Mouse (Mus musculus) cortical plate, adult 2 months (tissue): ENCODE data around the gene Pde10a. TPM values are rescaled to one million over a fixed set of nuclear protein-coding genes. Genes with fewer than 3 reads are reported as not detected.

Experiments used
- H3K27ac ChIP-seq: fragments of 200-500 bp; 2 replicates; pipeline ENCODE4 v1.5.1; 2012; ENCODE audit warnings: low read length, control low read depth, inconsistent platforms; ENCODE audit not compliant: insufficient read depth
- H3K4me1 ChIP-seq: fragments of 200-500 bp; 2 replicates; pipeline ENCODE4 v1.6.1; 2011; ENCODE audit warnings: low read length; ENCODE audit not compliant: control insufficient read depth, insufficient read depth
- H3K4me3 ChIP-seq: fragments of 200-500 bp; 2 replicates; pipeline ENCODE4 v1.5.1; 2011; ENCODE audit warnings: mild to moderate bottlenecking, low read length, control low read depth; ENCODE audit not compliant: insufficient read depth
- CTCF ChIP-seq: fragments of 200-500 bp; IDR thresholded peaks from 2 replicates; pipeline ENCODE4 v1.5.1; 2011; ENCODE audit warnings: mild to moderate bottlenecking, control low read depth, low read length; ENCODE audit not compliant: insufficient read depth; ENCODE audit errors: extremely low read depth
- POLR2A ChIP-seq: fragments of 200-500 bp; IDR thresholded peaks from 2 replicates; pipeline ENCODE4 v1.6.1; 2011; ENCODE audit warnings: mild to moderate bottlenecking, low read length, control low read depth; ENCODE audit not compliant: insufficient read depth; ENCODE audit errors: extremely low read depth
- polyA plus RNA-seq: library from polyadenylated mRNA; depleted of rRNA; stranded (reverse); fragments of >200 nt; gene quantifications from 2 replicates; pipeline ENCODE4 v1.2.3, GENCODE M21; 2012

Gene Pde10a
- polyA plus RNA-seq, 1 experiment = 71.9 TPM

DNA sequence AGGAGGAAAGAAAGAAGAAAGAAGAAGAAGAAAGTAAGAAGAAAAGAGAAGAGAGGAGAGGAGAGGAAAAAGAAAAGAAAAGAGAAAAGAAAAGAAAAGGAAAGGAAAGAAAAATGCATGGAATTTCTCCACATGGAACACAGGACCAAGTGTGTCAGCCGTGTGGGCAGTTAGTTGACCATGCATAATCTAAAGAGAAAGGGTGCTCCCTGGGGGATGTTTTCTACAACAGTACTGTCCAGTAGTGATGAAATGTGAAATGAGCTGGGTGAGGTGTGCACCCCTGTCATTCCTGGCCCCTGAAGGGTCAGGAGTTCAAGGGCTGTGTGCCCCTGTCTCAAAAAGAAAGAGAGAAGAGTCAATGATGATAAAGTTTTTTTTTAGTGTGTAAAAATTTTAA, 352.9 kb downstream of the Pde10a start:
- H3K4me3 ChIP-seq = no peak overlapping the region
- no peak for TF ChIP-seq POLR2A
- TF ChIP-seq CTCF = no peak
- peaks cover 2% of the 10 kb centered on the region; the same call in 1 of the 2 replicates for H3K4me1 ChIP-seq
- no peak overlapping the region for H3K27ac ChIP-seq

DNA sequence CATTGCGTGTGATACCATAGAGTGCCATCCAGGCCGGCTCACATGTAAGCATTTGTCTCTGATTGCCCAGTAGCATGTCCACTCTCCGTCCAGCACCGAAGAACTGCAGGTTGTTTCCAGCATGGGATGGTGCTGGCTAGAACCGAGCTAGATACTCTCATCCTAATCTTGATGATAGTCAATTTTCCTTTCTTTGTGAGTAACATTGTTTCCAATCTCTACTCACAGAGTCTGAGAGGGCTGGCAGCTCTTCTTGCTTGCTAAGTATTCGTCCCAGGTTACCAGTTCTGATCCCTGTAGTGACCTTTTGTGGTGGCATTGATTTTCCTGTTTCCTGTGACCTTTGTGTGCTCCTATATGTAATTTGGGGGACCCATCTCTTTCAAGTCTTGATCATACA, 356.5 kb downstream of the Pde10a start:
- H3K4me3 ChIP-seq = no peak overlapping the region
- TF ChIP-seq CTCF (no peak), POLR2A (no peak)
- peaks cover 2% of the 10 kb centered on the region; the same call in 1 of the 2 replicates for H3K4me1 ChIP-seq
- H3K27ac ChIP-seq = no peak overlapping the region

DNA sequence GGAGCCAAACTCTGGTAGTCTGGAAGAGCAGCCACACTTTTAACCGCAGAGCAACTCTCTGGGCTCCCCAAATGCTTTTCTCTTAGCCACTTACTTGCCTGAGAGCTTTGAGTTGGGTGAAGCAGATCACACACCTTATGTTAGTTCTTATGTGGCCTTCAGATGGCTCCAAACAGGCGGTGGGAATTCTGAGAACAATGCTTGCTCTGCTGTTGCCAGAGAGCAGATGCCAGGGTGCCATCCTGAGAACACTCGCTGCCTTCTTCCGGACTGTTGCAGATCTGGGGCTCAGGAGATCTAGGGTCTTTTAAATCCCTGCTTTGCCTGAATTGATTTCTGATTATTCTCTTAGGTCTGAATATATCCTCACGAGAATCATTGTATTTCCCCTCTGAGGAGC, 359.5 kb downstream of the Pde10a start:
- H3K27ac ChIP-seq = no peak overlapping the region
- H3K4me1 ChIP-seq = peaks cover 2% of the 10 kb centered on the region; the same call in 1 of the 2 replicates
- no peak overlapping the region for H3K4me3 ChIP-seq
- TF ChIP-seq CTCF (no peak), POLR2A (no peak)

DNA sequence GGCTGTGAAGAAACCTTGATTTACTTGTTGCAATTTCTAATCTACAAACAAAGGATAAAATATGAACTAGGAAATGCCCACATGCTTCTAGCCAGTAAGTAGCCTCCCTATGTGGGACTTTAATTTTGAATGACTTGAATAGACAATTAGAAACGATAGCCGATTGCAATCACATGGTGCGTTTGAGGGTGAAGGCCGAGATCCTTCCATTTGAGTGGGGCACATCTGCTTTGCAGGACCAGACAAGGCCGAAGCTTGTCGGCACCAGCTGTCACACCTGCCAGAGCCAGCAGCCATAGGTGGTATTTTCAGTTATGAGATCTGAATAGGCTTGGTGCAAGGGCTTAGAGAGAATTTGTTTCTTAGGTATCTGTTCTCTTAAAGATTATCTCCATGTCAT, 360.7 kb downstream of the Pde10a start:
- Histone ChIP-seq H3K4me1 (no peaks in the 10 kb centered on the region), H3K4me3 (no peak overlapping the region), H3K27ac (no peak overlapping the region)
- TF ChIP-seq CTCF = no peak
- no peak for TF ChIP-seq POLR2A

DNA sequence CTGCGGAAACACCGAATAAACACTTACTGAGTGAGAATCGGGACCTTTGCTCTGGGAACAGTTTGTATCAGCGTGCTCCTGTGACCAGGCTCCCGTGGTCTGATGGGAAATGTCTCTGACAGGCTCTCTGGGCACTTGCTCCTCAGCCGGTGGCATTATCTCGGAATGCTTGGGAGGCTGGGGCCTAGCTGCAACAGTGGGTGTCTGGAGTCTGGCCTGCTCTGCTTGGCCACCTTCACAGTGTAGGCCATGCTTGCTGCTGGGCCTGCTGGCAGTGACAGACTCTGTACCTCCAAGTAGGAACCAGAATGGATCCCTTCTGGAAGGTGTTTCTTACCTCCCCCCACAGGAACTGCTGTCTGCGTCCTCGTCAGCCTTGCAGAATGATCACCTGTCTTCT, 362.9 kb downstream of the Pde10a start:
- TF ChIP-seq CTCF (no peak), POLR2A (no peak)
- H3K27ac ChIP-seq = no peak overlapping the region

DNA sequence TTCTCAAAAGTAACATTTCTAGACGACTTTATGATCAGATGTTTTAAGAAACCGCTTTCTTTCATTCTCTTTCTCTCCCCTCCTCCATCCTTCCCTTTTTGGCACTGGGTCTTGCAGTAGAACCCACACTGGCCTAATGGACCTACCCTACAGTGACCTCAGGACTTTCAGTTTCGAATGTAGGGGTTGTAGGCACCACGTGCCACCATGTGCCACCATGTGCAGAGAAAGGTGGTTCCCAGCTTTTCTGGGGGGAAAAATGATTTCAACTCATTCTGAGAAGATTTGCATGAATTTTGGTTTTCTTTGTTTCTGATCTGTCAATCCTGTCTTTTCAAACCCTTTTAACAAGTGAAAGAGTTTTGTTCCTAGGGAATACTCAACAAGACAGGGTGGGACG, 363.5 kb downstream of the Pde10a start:
- Histone ChIP-seq H3K4me1 (no peaks in the 10 kb centered on the region), H3K27ac (no peak overlapping the region), H3K4me3 (no peak overlapping the region)
- TF ChIP-seq POLR2A (no peak), CTCF (no peak)

More for the DNA sequence above, 362.9 kb downstream of the Pde10a start:
- H3K4me3 ChIP-seq = no peak overlapping the region
- H3K4me1 ChIP-seq = no peaks in the 10 kb centered on the region

DNA sequence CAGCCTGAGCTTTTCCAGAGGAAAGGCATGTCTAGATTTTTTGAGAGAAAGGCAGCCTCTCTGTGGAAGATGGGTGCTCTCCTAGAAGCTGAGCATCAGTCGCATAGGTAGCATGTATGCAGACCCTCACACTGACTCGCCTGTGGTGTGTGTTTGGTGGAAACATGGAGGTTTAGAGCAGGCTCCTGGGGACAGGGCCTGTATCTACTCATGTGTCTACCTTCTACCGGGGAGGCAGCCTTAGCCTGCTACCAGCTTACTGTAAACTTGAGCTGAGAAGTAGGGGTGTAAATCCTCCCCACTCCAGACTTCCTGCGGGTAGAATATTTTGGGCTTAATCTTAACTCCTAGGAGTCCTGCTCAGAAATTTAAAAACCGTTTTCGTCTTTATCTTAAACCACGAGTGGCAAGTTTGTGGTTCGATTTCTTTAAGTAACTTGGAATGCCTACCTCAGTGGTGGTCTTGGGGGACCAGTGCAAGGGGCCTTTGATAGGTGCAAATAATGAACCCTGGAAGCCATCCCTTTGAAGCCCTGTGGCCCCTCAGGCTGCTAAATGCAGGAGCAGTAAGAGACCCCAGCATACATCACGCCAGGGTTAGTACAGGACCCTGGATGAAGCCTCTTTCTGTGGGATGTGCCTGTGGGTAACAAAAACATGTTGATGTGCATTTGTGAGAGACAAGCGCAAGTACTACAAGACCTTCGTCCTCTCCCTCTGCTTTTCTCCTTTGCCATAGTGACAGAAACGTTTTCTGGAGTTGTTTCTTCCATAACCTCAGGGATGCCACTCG, 367.2 kb downstream of the Pde10a start:
- no peaks in the 10 kb centered on the region for H3K4me1 ChIP-seq
- H3K4me3 ChIP-seq = no peak overlapping the region
- TF ChIP-seq CTCF = no peak
- TF ChIP-seq POLR2A = no peak
- no peak overlapping the region for H3K27ac ChIP-seq

DNA sequence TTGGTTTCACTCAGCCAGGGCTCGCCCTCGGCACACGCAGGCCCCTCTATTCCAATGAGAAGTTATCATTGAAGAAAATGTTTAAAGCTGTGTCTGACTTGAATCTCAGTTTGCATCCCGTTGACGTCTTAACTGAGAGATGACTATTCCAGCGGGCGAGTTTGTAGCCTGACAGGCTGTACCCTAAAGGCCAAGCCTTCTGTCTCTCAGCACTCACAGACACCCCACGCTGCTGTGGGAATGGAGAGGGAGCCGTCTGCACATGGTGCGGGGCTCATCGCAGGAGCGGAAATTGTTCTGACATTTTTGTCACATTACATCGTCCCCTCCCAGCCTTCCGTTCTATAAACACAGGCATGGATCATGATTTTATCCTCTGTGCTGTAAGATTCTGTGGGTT, 370.8 kb downstream of the Pde10a start:
- no peak for TF ChIP-seq POLR2A
- TF ChIP-seq CTCF = no peak
- no peaks in the 10 kb centered on the region for H3K4me1 ChIP-seq
- no peak overlapping the region for H3K27ac ChIP-seq
- H3K4me3 ChIP-seq = no peak overlapping the region

DNA sequence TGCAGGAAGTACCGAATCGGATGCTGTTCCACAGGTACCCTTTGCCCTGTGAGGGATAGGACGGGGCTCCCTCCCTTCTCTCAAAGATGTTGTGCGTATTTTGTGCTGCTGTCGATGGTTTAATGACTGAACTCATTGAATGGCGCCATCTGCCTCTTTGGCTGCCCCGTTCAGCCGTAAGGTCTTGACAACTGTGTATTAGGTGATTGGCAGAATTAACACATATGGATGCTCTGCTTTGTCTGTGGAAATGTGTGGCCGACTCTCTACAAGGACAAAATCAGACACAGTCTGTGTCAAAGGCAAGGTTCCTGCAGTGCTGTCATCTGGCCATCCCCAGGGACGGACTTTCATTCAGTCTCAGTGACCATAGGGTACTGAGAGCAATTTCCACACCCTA, 372.6 kb downstream of the Pde10a start:
- H3K4me3 ChIP-seq = no peak overlapping the region
- no peaks in the 10 kb centered on the region for H3K4me1 ChIP-seq
- TF ChIP-seq POLR2A = no peak
- no peak for TF ChIP-seq CTCF

DNA sequence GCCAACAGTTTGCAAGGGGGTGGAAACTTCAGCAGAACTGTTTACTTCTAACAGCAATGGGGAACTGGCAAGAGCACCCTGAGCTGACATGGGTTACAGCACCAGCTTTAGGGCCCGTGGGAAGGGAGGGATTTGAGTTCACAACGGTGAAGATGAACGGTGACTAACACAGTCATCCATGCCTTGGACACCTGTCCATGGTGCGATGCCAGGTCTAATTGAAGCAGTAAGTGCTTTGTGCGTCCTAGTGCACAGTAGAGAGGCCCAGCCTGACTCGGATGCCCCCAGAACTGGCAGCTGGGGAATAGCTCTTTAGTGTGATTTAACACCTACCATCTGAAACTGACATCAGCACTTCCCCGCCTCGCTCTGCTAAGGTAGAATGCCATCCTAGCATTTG, 373.0 kb downstream of the Pde10a start:
- TF ChIP-seq POLR2A = no peak
- no peak for TF ChIP-seq CTCF
- no peaks in the 10 kb centered on the region for H3K4me1 ChIP-seq
- no peak overlapping the region for H3K27ac ChIP-seq
- H3K4me3 ChIP-seq = no peak overlapping the region

More for the DNA sequence above, 372.6 kb downstream of the Pde10a start:
- H3K27ac ChIP-seq = no peak overlapping the region

DNA sequence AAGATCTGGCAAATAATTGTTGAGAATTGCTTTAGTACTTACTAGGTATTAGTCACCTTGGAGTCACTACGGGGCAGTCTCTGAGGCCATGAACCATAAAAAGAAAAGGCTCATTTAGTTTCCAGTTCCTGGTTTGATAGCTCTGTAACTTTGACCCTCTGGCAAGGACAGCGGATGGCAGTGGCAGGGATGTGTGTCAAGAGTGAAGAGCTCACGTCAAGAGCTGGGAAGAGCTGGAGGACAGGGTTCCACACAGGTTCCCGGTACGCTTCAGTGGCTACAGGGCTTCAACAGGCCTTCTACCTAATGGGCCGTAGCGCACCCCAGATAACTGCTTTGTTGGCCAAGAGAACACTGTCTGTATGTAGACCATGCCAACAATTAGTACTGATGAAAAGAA, 374.0 kb downstream of the Pde10a start:
- TF ChIP-seq POLR2A (no peak), CTCF (no peak)
- Histone ChIP-seq H3K4me3 (no peak overlapping the region), H3K27ac (no peak overlapping the region), H3K4me1 (no peaks in the 10 kb centered on the region)
